Mouse (Mus musculus) liver, embryonic 13.5 days (tissue): ENCODE results near the gene Pink1. TPM values are rescaled to one million over a fixed set of nuclear protein-coding genes. Genes with fewer than 3 reads are reported as not detected.

ENCODE experiments used
- ATAC-seq: fragments of 200-750 bp; cut with Nextera tagmentation; 2 replicates; pipeline ENCODE4 v1.8.0; 2017; ENCODE audit warnings: low read depth, mild to moderate bottlenecking, moderate number of reproducible peaks, moderate library complexity
- DNase-seq: peaks from one replicate; pipeline ENCODE4 v3.0.0; 2022
- H3K27ac ChIP-seq: fragments of 300-500 bp; sonication (generic); 2 replicates; pipeline ENCODE4 v1.5.1; 2015; ENCODE audit warnings: moderate library complexity, mild to moderate bottlenecking, inconsistent platforms
- H3K27me3 ChIP-seq: fragments of 300-500 bp; sonication (generic); 2 replicates; pipeline ENCODE4 v1.6.1; 2015; ENCODE audit warnings: mild to moderate bottlenecking, inconsistent platforms
- H3K36me3 ChIP-seq: fragments of 300-500 bp; sonication (generic); 2 replicates; pipeline ENCODE4 v1.6.1; 2015; ENCODE audit warnings: mild to moderate bottlenecking, inconsistent platforms
- H3K4me1 ChIP-seq: fragments of 300-500 bp; sonication (generic); replicated peaks from 2 replicates; pipeline ENCODE4 v1.6.1; 2015; ENCODE audit warnings: inconsistent platforms
- H3K4me2 ChIP-seq: fragments of 300-500 bp; sonication (generic); 2 replicates; pipeline ENCODE4 v1.6.1; 2015; ENCODE audit warnings: inconsistent platforms, mild to moderate bottlenecking, moderate library complexity
- H3K4me3 ChIP-seq: fragments of 300-500 bp; sonication (generic); replicated peaks from 2 replicates; pipeline ENCODE4 v1.5.1; 2015; ENCODE audit warnings: mild to moderate bottlenecking, inconsistent platforms
- H3K9ac ChIP-seq: fragments of 300-500 bp; sonication (generic); 2 replicates; pipeline ENCODE4 v1.6.1; 2015; ENCODE audit warnings: mild to moderate bottlenecking, inconsistent platforms
- H3K9me3 ChIP-seq: fragments of 300-500 bp; sonication (generic); replicated peaks from 2 replicates; pipeline ENCODE4 v1.6.1; 2016; ENCODE audit warnings: inconsistent platforms
- WGBS: fragments of 180-500 bp; shearing (Covaris S2); methylation state at CpG from one replicate; pipeline ENCODE4 v1.1.7; 2015; ENCODE audit not compliant: insufficient replicate concordance; 5-methylcytosine and 5-hydroxymethylcytosine counted together
- polyA plus RNA-seq: library from polyadenylated mRNA; unstranded; fragments of >200 nt; fragmentation: Nextera tagmentation; extraction: Ambion mirVana; gene quantifications from 2 replicates; pipeline ENCODE4 v1.2.1, GENCODE M21; 2015

Pink1 gene
- polyA plus RNA-seq, 1 experiment from 2014 or later: 26.7 TPM

DNA sequence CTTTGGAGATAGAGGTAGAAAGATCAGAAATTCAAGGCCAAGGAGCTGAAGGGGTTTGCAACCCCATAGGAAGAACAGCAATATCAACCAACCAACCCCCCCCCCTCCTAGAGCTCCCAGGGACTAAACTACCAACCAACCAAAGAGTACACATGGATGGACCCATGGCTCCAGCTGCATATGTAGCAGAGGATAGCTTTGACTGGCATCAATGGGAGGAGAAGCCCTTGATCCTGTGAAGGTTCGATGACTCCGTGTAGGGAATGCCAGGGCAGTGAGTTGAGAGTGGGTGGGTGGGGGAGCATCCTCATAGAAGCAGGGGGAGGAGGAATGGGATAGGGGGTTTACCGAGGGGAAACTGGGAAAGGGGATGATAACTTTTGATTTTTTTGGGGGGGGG lies 1.7 kb downstream of the Pink1 start:
- DNase-seq (no peak), ATAC-seq (no peak)
- Histone ChIP-seq H3K36me3 (0 out of 2 replicates have a peak, but pooled peaks cover 3% of the 10 kb centered on the region), H3K9me3 (no peaks in the 10 kb centered on the region), H3K4me2 (no peak overlapping the region), H3K27me3 (no peaks in the 10 kb centered on the region), H3K27ac (no peak overlapping the region), H3K4me3 (no peak overlapping the region), H3K9ac (no peak overlapping the region), H3K4me1 (peaks cover 40% of the 10 kb centered on the region)
- WGBS: 76% methylated on average over 3 of the region's 3 CpGs

DNA sequence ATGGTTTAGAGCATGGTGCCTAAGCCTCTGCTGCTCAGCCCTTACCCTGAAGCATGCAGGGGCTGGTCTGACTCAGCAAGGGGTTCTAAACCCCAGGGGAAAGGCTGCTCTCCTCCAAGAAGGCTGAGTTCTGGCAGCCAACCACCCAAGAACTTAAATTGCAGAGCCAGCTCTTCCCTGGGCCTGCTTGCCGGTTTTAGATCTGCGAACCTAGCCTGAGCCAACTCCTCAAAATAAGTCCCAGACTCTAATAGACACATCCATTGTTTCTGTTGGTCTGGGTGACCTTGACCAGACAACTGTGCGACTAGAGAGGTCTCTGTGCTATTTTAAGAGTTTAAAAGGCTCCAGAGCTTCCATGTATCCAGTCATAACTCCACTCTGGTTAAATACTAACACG lies 2.4 kb downstream of the Pink1 start:
- Histone ChIP-seq H3K4me1 (peaks cover 40% of the 10 kb centered on the region), H3K27ac (peak overlapping the region; percentile 53; the same call in 1 of the 2 replicates), H3K4me3 (no peak overlapping the region), H3K9me3 (no peaks in the 10 kb centered on the region), H3K9ac (no peak overlapping the region), H3K36me3 (0 out of 2 replicates have a peak, but pooled peaks cover 3% of the 10 kb centered on the region), H3K4me2 (no peak overlapping the region), H3K27me3 (no peaks in the 10 kb centered on the region)
- ATAC-seq (no peak), DNase-seq (no peak)
- WGBS: 56% methylated on average over 4 of the region's 4 CpGs

DNA sequence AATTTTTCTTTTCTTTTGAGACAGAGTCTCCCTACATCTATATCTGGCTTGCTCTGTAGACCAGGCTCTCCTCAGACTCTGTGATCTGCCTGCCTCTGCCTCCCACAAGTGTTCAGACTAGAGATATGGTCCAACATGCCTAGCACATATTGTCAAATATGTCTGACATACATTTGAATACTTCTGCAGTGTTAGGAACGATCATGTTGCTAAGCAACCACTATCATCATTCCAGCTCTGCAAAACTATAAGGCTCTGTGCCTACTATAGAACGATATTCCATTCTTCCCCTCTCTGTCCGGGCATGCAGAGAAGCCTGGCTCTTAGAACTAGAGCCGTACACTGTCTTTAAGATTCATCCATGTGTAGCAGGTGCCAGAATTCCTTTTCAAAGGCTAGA lies 3.4 kb downstream of the Pink1 start:
- Histone ChIP-seq H3K9me3 (no peaks in the 10 kb centered on the region), H3K4me2 (no peak overlapping the region), H3K9ac (no peak overlapping the region), H3K4me1 (peaks cover 35% of the 10 kb centered on the region), H3K27ac (no peak overlapping the region), H3K27me3 (no peaks in the 10 kb centered on the region), H3K4me3 (no peak overlapping the region), H3K36me3 (peaks cover 6% of the 10 kb centered on the region; the same call in 1 of the 2 replicates)
- WGBS: 70% methylated on average over 4 of the region's 4 CpGs
- no peak for ATAC-seq
- no peak for DNase-seq

GRCm38 (mm10) chr4:138321488-138321887 lies 4.6 kb downstream of the Pink1 start:
- H3K4me2 ChIP-seq: no peak overlapping the region
- DNase-seq: no peak
- 63% methylated on average over 7 of the region's 7 CpGs for WGBS
- H3K27ac ChIP-seq: no peak overlapping the region
- H3K4me1 ChIP-seq: peaks cover 31% of the 10 kb centered on the region
- no peak overlapping the region for H3K9ac ChIP-seq
- H3K36me3 ChIP-seq: peaks cover 18% of the 10 kb centered on the region; the same call in 1 of the 2 replicates
- no peak overlapping the region for H3K4me3 ChIP-seq
- no peaks in the 10 kb centered on the region for H3K27me3 ChIP-seq
- H3K9me3 ChIP-seq: no peaks in the 10 kb centered on the region
- no peak for ATAC-seq

DNA sequence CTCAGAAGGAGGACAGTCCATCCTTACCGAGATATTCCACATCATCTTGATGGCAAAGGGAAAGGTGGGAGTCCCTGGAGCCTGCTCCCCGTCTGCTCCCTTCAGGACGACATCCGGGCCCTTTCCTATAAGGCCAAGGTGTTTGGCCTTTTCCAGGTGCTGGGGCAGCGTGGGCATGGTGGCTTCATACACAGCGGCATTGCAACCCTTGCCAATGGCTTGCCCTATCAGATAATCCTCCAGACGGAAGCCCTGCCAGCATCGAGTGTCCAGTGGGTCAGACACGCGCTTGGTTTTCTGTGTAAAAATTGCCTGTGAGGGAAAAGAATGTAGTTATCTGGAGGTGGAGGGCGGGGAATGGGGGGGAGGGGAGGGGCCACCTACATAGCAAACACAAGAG lies 5.4 kb downstream of the Pink1 start:
- H3K27ac ChIP-seq: no peak overlapping the region
- H3K27me3 ChIP-seq: no peaks in the 10 kb centered on the region
- H3K4me1 ChIP-seq: peaks cover 27% of the 10 kb centered on the region
- H3K4me3 ChIP-seq: no peak overlapping the region
- DNase-seq (no peak), ATAC-seq (no peak)
- H3K9me3 ChIP-seq: no peaks in the 10 kb centered on the region
- no peak overlapping the region for H3K9ac ChIP-seq
- H3K4me2 ChIP-seq: no peak overlapping the region
- peaks cover 23% of the 10 kb centered on the region for H3K36me3 ChIP-seq
- WGBS: 69% methylated on average over 11 of the region's 11 CpGs

DNA sequence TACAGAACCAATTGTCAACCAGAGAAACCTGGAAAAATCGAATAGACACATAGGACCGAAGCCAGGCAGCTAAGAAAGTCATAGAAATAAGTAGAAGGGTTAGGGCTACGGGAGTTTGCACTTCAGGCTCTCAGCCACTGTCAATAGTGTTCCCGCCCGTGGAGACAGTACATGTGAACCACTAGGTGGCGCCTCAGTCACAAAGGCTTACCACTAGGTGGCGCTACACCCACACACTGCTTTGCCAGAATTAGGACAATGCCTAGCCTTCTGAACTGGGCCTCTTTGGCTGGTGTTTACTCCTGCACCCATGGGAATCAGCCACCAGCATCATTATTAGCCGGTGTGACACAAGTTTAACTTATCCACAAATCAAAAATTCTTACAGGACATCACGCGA lies 6.6 kb downstream of the Pink1 start:
- Histone ChIP-seq H3K4me1 (peaks cover 20% of the 10 kb centered on the region), H3K36me3 (peaks cover 35% of the 10 kb centered on the region), H3K27ac (no peak overlapping the region), H3K9ac (no peak overlapping the region), H3K27me3 (no peaks in the 10 kb centered on the region), H3K4me2 (no peak overlapping the region), H3K9me3 (no peaks in the 10 kb centered on the region), H3K4me3 (no peak overlapping the region)
- no peak; the same call in 1 of the 2 replicates for ATAC-seq
- 26% methylated on average over 10 of the region's 10 CpGs for whole genome bisulfite sequencing
- DNase-seq: peak; percentile 66

DNA sequence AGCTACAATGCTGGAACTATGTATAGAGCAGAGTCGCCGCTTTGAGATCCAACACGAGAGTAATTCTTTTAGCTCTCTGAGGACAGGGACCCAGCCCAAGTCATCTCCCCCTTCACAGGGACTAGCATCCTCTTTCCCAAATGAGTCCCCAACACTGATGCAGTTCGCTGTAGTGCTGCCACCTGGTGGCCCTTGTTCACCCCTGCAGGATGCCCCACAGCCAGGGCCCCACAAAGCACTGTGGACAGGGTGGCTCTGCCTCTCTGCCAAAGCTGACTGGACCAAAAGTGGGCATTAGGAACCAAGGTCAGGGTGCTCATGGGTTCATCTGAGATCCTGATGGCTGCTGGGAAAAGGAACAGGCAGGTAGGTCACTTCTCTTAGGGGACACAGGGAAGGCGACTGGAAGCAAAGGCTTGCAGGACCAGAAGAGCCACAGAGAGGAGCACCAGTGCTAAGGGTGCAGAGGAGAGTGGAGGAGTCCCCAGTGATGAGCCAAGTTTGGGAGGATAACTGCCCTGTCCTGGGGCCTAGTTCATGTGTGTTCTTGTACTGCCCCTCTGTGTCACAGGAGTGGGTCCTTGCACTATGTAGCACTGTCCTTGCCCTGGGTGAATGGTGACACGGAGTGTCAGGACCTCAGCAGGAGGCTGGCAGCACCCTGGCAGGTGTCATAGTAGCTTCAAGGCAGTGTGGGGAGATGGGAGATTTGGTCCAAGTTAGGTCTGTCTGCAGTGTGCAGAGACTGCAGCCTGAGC lies 7.4 kb downstream of the Pink1 start:
- WGBS: 50% methylated on average over 6 of the region's 6 CpGs
- DNase-seq: peak; percentile 44
- ATAC-seq: peak; percentile 42; the same call in 1 of the 2 replicates
- Histone ChIP-seq H3K9me3 (no peaks in the 10 kb centered on the region), H3K27me3 (no peaks in the 10 kb centered on the region), H3K4me2 (no peak overlapping the region), H3K36me3 (peaks cover 43% of the 10 kb centered on the region), H3K4me3 (no peak overlapping the region), H3K9ac (no peak overlapping the region), H3K27ac (no peak overlapping the region), H3K4me1 (peaks cover 12% of the 10 kb centered on the region)

- H3K36me3 ChIP-seq: peaks cover 66% of the 10 kb centered on the region
- H3K9me3 ChIP-seq: no peaks in the 10 kb centered on the region
- ATAC-seq (no peak), DNase-seq (no peak)
- H3K27me3 ChIP-seq: no peaks in the 10 kb centered on the region
- WGBS: 76% methylated on average over 6 of the region's 6 CpGs
- H3K4me2 ChIP-seq: no peak overlapping the region
- no peak overlapping the region for H3K4me3 ChIP-seq
- H3K4me1 ChIP-seq: peaks cover 6% of the 10 kb centered on the region
- H3K27ac ChIP-seq: no peak overlapping the region
- H3K9ac ChIP-seq: no peak overlapping the region
Measured at GRCm38 (mm10) chr4:138316369-138316768, 9.7 kb downstream of the Pink1 start.

DNA sequence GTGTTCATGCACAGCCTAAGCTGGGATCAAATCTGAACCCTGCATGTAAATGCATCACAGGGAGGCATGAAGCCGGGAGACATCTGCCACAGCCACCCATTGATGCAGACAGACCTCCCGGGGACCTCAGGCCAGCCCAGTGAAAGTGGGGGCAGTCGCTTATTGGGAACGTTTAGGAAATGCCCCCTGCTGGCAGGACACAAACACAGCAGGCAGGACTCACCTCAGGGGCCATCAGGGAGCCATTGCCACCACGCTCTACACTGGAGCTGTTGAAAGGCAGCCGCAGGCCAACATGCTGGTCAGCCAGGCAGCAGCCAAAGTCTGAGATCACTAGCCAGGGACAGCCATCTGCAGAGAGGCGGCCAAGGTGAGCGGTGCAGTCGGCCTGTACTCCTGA lies 10.3 kb downstream of the Pink1 start:
- Histone ChIP-seq H3K36me3 (peaks cover 72% of the 10 kb centered on the region), H3K27ac (no peak overlapping the region), H3K9me3 (no peaks in the 10 kb centered on the region), H3K9ac (no peak overlapping the region), H3K4me3 (no peak overlapping the region), H3K4me2 (no peak overlapping the region), H3K27me3 (no peaks in the 10 kb centered on the region), H3K4me1 (peaks cover 4% of the 10 kb centered on the region)
- no peak for ATAC-seq
- DNase-seq: no peak
- 63% methylated on average over 9 of the region's 9 CpGs for WGBS

DNA sequence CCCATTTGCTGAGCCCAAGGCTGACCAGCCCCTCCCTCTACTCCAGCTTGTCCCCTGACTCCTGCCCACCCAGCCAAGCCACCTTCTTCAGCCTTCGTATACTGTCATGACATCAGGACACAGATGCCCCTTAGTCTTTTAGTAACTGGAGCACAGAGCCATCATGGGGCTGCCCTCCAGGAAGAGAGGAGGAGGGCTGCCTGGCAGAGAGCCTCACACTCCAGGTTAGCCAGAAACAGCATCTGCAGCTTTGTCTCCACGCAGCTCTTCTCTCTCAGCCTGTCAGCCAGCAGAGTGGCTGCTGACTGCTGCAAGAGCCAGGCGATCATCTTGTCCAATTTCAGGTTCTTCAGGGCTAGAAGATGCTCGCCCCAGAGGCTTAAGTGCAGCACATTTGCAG lies 12.3 kb downstream of the Pink1 start:
- H3K4me2 ChIP-seq: no peak overlapping the region
- H3K27me3 ChIP-seq: no peaks in the 10 kb centered on the region
- DNase-seq: no peak
- peaks cover 87% of the 10 kb centered on the region for H3K36me3 ChIP-seq
- no peaks in the 10 kb centered on the region for H3K9me3 ChIP-seq
- H3K4me3 ChIP-seq: no peak overlapping the region
- H3K27ac ChIP-seq: no peak overlapping the region
- H3K4me1 ChIP-seq: no peaks in the 10 kb centered on the region
- H3K9ac ChIP-seq: no peak overlapping the region
- ATAC-seq: no peak
- 78% methylated on average over 4 of the region's 4 CpGs for WGBS

DNA sequence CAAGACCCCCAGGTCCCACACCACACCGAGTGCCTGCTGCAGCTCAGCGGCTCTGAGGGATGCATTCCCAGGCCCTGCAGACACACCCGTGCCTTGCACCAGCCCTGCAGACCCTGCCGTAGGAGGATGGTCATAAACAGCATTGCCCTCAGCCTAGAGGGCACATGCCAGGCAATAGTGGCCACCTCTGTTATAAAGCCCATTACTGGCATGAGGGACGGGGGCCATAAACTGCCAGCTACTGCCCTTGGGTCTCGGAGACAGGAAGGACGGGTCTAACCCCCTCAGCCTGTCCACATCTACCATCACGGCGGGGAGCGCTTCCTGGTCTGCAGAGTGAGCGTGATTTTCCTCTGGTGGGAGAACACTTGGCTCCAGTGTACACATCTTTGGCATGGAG lies 13.1 kb downstream of the Pink1 start:
- Histone ChIP-seq H3K4me1 (no peaks in the 10 kb centered on the region), H3K9ac (no peak overlapping the region), H3K4me3 (no peak overlapping the region), H3K4me2 (no peak overlapping the region), H3K27me3 (no peaks in the 10 kb centered on the region), H3K27ac (no peak overlapping the region), H3K9me3 (no peaks in the 10 kb centered on the region), H3K36me3 (peaks cover 95% of the 10 kb centered on the region)
- DNase-seq (no peak), ATAC-seq (no peak)
- WGBS: 86% methylated on average over 11 of the region's 11 CpGs

GRCm38 (mm10) chr4:138312105-138312504 lies 14.0 kb downstream of the Pink1 start:
- Histone ChIP-seq H3K4me3 (no peak overlapping the region), H3K27ac (no peak overlapping the region), H3K9me3 (no peaks in the 10 kb centered on the region), H3K9ac (no peak overlapping the region), H3K4me2 (no peak overlapping the region), H3K4me1 (peaks cover 6% of the 10 kb centered on the region; the same call in 1 of the 2 replicates), H3K27me3 (no peaks in the 10 kb centered on the region), H3K36me3 (peaks cover 96% of the 10 kb centered on the region)
- WGBS: 81% methylated on average over 3 of the region's 3 CpGs
- no peak for DNase-seq
- ATAC-seq: no peak
